Mouse (Mus musculus): Measurements from ENCODE around the gene Defb36. TPM values are rescaled to one million over a fixed set of nuclear protein-coding genes. Genes with fewer than 3 reads are reported as not detected.
A peak's percentile ranks its signal among the peaks of the same experiment; 100 is the strongest.

The Defb36 gene
- polyA plus RNA-seq, 1 experiment from 2014 or later: 0.51 TPM

GRCm38 (mm10) chr2:152629239-152629638 lies 25.1 kb downstream of the Defb36 start:
- H3K9ac ChIP-seq (replicated peaks; ENCODE audit: low read length): peak overlapping the region; percentile 74
- H3K4me3 ChIP-seq (ENCODE audit: low read length): peak overlapping the region; percentile 60
- peaks cover 21% of the 10 kb centered on the region for H3K36me3 ChIP-seq (ENCODE audit: insufficient read depth, low read length)
- peaks cover 62% of the 10 kb centered on the region for H3K4me1 ChIP-seq (ENCODE audit: insufficient read depth, low read length)
- peak overlapping the region; percentile 74 for H3K4me2 ChIP-seq (replicated peaks; ENCODE audit: low read depth, low read length)
- ATAC-seq (ENCODE audit: low FRiP score, low TSS enrichment): no peak
- no peaks in the 10 kb centered on the region for H3K9me3 ChIP-seq (ENCODE audit: low read length)
- peak overlapping the region; percentile 31; the same call in 1 of the 2 replicates for H3K27ac ChIP-seq (ENCODE audit: low read length)
- H3K27me3 ChIP-seq (ENCODE audit: insufficient read depth, low read length): peaks cover 5% of the 10 kb centered on the region; the same call in 1 of the 2 replicates
- WGBS: 21% methylated on average over 3 of the region's 3 CpGs

DNA sequence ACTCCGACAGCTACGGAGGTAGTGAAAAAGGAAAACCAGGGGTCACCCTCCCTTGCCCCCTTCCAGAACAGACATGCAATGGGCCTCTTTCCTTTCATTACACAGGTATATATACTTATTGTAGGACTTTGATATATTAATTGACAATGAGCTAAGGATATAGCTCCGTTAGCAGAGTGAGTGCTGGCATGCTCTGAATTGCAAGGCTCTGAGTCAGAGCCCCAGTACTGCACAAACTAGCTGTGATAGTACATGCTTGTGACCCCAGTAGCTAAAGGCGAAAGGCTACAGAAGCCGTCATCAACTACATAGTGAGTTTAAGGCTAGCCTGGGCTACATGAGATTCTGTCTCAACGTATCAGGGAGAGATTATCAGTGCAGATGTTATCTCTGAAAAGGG lies 25.8 kb downstream of the Defb36 start:
- Histone ChIP-seq H3K27me3 (ENCODE audit: insufficient read depth, low read length) (peaks cover 5% of the 10 kb centered on the region; the same call in 1 of the 2 replicates), H3K4me3 (ENCODE audit: low read length) (no peak overlapping the region; the same call in 1 of the 2 replicates), H3K36me3 (ENCODE audit: insufficient read depth, low read length) (peaks cover 21% of the 10 kb centered on the region), H3K4me1 (ENCODE audit: insufficient read depth, low read length) (peaks cover 69% of the 10 kb centered on the region), H3K4me2 (replicated peaks; ENCODE audit: low read depth, low read length) (peak overlapping the region; percentile 74), H3K9ac (replicated peaks; ENCODE audit: low read length) (no peak overlapping the region), H3K9me3 (ENCODE audit: low read length) (no peaks in the 10 kb centered on the region), H3K27ac (ENCODE audit: low read length) (no peak overlapping the region)
- ATAC-seq (ENCODE audit: low FRiP score, low TSS enrichment): no peak
- WGBS: 82% methylated on average over 6 of the region's 6 CpGs

GRCm38 (mm10) chr2:152633334-152633733 lies 29.2 kb downstream of the Defb36 start:
- Histone ChIP-seq H3K27ac (ENCODE audit: low read length) (peak overlapping the region; percentile 76), H3K9me3 (ENCODE audit: low read length) (no peaks in the 10 kb centered on the region), H3K4me2 (replicated peaks; ENCODE audit: low read depth, low read length) (no peak overlapping the region), H3K27me3 (ENCODE audit: insufficient read depth, low read length) (peaks cover under 1% of the 10 kb centered on the region; the same call in 1 of the 2 replicates), H3K4me1 (ENCODE audit: insufficient read depth, low read length) (peaks cover 86% of the 10 kb centered on the region), H3K9ac (replicated peaks; ENCODE audit: low read length) (peak overlapping the region; percentile 53), H3K4me3 (ENCODE audit: low read length) (peak overlapping the region; percentile 6; the same call in 1 of the 2 replicates), H3K36me3 (ENCODE audit: insufficient read depth, low read length) (peaks cover 21% of the 10 kb centered on the region)
- 43% methylated on average over 17 of the region's 17 CpGs for WGBS
- ATAC-seq (ENCODE audit: low FRiP score, low TSS enrichment): no peak

DNA sequence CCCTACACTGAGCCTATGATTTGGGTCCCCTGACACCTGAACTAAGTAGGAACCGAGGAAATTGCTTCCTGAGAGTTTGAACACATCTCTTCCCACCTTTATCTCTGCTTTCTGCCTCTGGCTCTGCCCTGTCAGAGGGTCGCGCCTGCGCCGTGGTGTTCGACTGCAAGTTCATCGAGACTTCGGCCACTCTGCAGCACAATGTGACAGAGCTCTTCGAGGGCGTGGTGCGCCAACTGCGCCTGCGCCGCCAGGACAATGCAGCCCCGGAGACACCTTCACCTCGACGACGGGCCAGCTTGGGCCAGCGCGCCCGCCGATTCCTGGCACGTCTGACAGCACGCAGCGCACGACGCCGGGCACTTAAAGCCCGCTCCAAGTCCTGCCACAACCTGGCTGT lies 30.2 kb downstream of the Defb36 start:
- peaks cover 85% of the 10 kb centered on the region for H3K4me1 ChIP-seq (ENCODE audit: insufficient read depth, low read length)
- H3K9me3 ChIP-seq (ENCODE audit: low read length): no peaks in the 10 kb centered on the region
- no peak overlapping the region for H3K4me2 ChIP-seq (replicated peaks; ENCODE audit: low read depth, low read length)
- ATAC-seq (ENCODE audit: low FRiP score, low TSS enrichment): no peak
- peaks cover 21% of the 10 kb centered on the region for H3K36me3 ChIP-seq (ENCODE audit: insufficient read depth, low read length)
- no peak overlapping the region for H3K9ac ChIP-seq (replicated peaks; ENCODE audit: low read length)
- no peak overlapping the region for H3K4me3 ChIP-seq (ENCODE audit: low read length)
- 85% methylated on average over 29 of the region's 29 CpGs for WGBS
- H3K27ac ChIP-seq (ENCODE audit: low read length): peak overlapping the region; percentile 99
- no peaks in the 10 kb centered on the region for H3K27me3 ChIP-seq (ENCODE audit: insufficient read depth, low read length)

GRCm38 (mm10) chr2:152636246-152637005 lies 32.3 kb downstream of the Defb36 start:
- Histone ChIP-seq H3K9ac (replicated peaks; ENCODE audit: low read length) (peak overlapping the region; percentile 50), H3K36me3 (ENCODE audit: insufficient read depth, low read length) (peaks cover 9% of the 10 kb centered on the region; the same call in 1 of the 2 replicates), H3K4me3 (ENCODE audit: low read length) (peak overlapping the region; percentile 13; the same call in 1 of the 2 replicates), H3K9me3 (ENCODE audit: low read length) (no peaks in the 10 kb centered on the region), H3K27ac (ENCODE audit: low read length) (peak overlapping the region; percentile 99), H3K4me2 (replicated peaks; ENCODE audit: low read depth, low read length) (peak overlapping the region; percentile 35), H3K4me1 (ENCODE audit: insufficient read depth, low read length) (peaks cover 81% of the 10 kb centered on the region), H3K27me3 (ENCODE audit: insufficient read depth, low read length) (no peaks in the 10 kb centered on the region)
- WGBS: 22% methylated on average over 23 of the region's 23 CpGs
- peak; percentile 78 for ATAC-seq (ENCODE audit: low FRiP score, low TSS enrichment)

GRCm38 (mm10) chr2:152637006-152637322 lies 32.8 kb downstream of the Defb36 start:
- Histone ChIP-seq H3K4me2 (replicated peaks; ENCODE audit: low read depth, low read length) (no peak overlapping the region; the same call in 1 of the 2 replicates), H3K4me3 (ENCODE audit: low read length) (no peak overlapping the region), H3K27ac (ENCODE audit: low read length) (peak overlapping the region; percentile 99), H3K4me1 (ENCODE audit: insufficient read depth, low read length) (peaks cover 75% of the 10 kb centered on the region), H3K9ac (replicated peaks; ENCODE audit: low read length) (peak overlapping the region; percentile 50; the same call in 1 of the 2 replicates), H3K27me3 (ENCODE audit: insufficient read depth, low read length) (no peaks in the 10 kb centered on the region), H3K9me3 (ENCODE audit: low read length) (no peaks in the 10 kb centered on the region), H3K36me3 (ENCODE audit: insufficient read depth, low read length) (peaks cover 5% of the 10 kb centered on the region; the same call in 1 of the 2 replicates)
- whole genome bisulfite sequencing: 29% methylated on average over 6 of the region's 6 CpGs
- ATAC-seq (ENCODE audit: low FRiP score, low TSS enrichment): no peak

- H3K4me2 ChIP-seq (replicated peaks; ENCODE audit: low read depth, low read length): no peak overlapping the region
- 0 out of 2 replicates have a peak overlapping the region, but pooled peaks have one; percentile 50 for H3K9ac ChIP-seq (replicated peaks; ENCODE audit: low read length)
- H3K36me3 ChIP-seq (ENCODE audit: insufficient read depth, low read length): peaks cover 5% of the 10 kb centered on the region; the same call in 1 of the 2 replicates
- no peak for ATAC-seq (ENCODE audit: low FRiP score, low TSS enrichment)
- H3K9me3 ChIP-seq (ENCODE audit: low read length): no peaks in the 10 kb centered on the region
- H3K27me3 ChIP-seq (ENCODE audit: insufficient read depth, low read length): no peaks in the 10 kb centered on the region
- no peak overlapping the region for H3K4me3 ChIP-seq (ENCODE audit: low read length)
- peaks cover 71% of the 10 kb centered on the region for H3K4me1 ChIP-seq (ENCODE audit: insufficient read depth, low read length)
- peak overlapping the region; percentile 99 for H3K27ac ChIP-seq (ENCODE audit: low read length)
- WGBS: 32% methylated on average over 4 of the region's 4 CpGs
Measured at GRCm38 (mm10) chr2:152637381-152637780, 33.3 kb downstream of the Defb36 start.

GRCm38 (mm10) chr2:152638865-152639264 lies 34.7 kb downstream of the Defb36 start:
- Histone ChIP-seq H3K4me2 (replicated peaks; ENCODE audit: low read depth, low read length) (no peak overlapping the region), H3K4me3 (ENCODE audit: low read length) (no peak overlapping the region), H3K9me3 (ENCODE audit: low read length) (no peaks in the 10 kb centered on the region), H3K27ac (ENCODE audit: low read length) (peak overlapping the region; percentile 99), H3K4me1 (ENCODE audit: insufficient read depth, low read length) (peaks cover 56% of the 10 kb centered on the region), H3K27me3 (ENCODE audit: insufficient read depth, low read length) (no peaks in the 10 kb centered on the region), H3K9ac (replicated peaks; ENCODE audit: low read length) (no peak overlapping the region), H3K36me3 (ENCODE audit: insufficient read depth, low read length) (peaks cover under 1% of the 10 kb centered on the region; the same call in 1 of the 2 replicates)
- 38% methylated on average over 6 of the region's 6 CpGs for whole genome bisulfite sequencing
- no peak for ATAC-seq (ENCODE audit: low FRiP score, low TSS enrichment)

DNA sequence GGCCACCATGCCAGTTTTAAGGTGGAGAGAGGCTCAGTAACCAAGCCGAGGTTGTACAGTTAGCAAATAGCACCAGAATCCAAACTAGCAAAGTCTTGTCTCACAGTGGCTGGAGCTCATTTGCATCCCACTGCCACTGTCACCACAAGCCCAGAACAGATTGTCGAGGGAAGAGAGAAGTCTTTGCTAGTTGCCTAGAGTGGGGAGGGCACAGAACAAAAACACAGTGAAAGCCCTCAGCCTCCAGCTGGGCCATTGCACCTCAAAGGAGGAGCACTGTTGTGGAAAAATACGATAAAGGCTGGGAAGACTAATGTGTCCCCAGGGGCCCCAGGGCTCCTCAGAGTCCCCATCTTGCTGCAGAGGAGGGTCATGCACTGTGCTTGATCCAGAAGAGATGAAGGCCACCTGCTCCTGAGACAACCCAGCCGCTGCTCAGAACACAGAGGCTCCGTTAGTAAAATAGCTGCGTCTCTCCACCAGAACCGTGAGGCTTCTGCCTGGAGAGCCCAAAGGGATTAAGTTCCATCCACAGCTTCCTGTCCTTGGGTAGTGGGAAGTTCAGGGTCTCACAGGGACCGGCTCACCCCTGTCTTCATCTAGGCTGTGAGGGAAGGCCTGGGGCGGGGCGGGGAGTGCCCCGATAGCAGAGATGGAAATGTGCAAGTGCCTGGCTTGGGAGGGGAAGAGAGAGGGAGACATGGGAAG lies 35.4 kb downstream of the Defb36 start:
- no peaks in the 10 kb centered on the region for H3K9me3 ChIP-seq (ENCODE audit: low read length)
- H3K36me3 ChIP-seq (ENCODE audit: insufficient read depth, low read length): no peaks in the 10 kb centered on the region
- H3K4me3 ChIP-seq (ENCODE audit: low read length): no peak overlapping the region
- no peaks in the 10 kb centered on the region for H3K27me3 ChIP-seq (ENCODE audit: insufficient read depth, low read length)
- peak overlapping the region; percentile 54; the same call in 1 of the 2 replicates for H3K9ac ChIP-seq (replicated peaks; ENCODE audit: low read length)
- ATAC-seq (ENCODE audit: low FRiP score, low TSS enrichment): peak; percentile 81
- 0 out of 2 replicates have a peak overlapping the region, but pooled peaks have one; percentile 3 for H3K4me2 ChIP-seq (replicated peaks; ENCODE audit: low read depth, low read length)
- H3K27ac ChIP-seq (ENCODE audit: low read length): peak overlapping the region; percentile 99
- WGBS: 6% methylated on average over 11 of the region's 11 CpGs
- H3K4me1 ChIP-seq (ENCODE audit: insufficient read depth, low read length): peaks cover 51% of the 10 kb centered on the region
